Mouse (Mus musculus) layer of hippocampus, adult 18-20 months (tissue): ENCODE results near the gene Il3. TPM values are rescaled to one million over a fixed set of nuclear protein-coding genes. Genes with fewer than 3 reads are reported as not detected.

ENCODE experiments used
- DNase-seq, 2 experiments: peaks; one replicate each; pipeline ENCODE4 v3.0.0; 2022; ENCODE audit warnings: low spot score in 2 of 2
- total RNA-seq, 2 experiments: library from RNA; stranded (reverse); gene quantifications; 2 replicates each; pipeline ENCODE4 v1.2.3; 2021

Gene Il3
- total RNA-seq, 2 experiments from 2014 or later = not detected

DNA sequence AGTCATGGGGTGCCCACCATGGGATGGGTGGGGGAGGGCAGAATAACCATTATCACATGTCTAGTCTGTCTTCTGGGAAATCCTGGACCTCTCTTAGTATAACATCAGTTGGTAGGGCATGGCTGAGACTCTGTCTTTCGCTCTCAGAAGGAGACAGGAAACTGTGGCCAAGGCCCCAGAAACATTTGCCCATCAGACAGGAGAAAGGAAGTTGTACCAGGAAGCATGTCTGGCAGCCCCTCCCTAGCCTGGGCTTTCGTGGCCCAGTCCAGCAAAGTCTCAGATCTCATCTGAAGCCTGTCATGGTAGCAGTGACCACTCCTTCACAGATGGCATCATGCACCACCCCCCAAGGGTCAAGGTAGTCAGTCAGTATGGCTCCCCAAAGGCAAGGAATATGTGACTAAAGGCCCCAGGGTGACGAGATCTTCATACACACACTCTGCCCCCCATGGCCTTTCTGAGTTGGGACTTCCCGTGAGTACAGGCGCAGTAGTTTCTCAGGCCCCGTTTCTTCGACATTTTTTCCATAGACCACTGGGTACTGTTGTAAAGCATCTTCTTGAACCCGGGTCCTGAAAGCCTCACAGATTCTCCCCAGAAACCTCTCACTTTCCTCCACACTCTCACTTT, 20.9 kb upstream of the Il3 start:
- DNase-seq = no peak

DNA sequence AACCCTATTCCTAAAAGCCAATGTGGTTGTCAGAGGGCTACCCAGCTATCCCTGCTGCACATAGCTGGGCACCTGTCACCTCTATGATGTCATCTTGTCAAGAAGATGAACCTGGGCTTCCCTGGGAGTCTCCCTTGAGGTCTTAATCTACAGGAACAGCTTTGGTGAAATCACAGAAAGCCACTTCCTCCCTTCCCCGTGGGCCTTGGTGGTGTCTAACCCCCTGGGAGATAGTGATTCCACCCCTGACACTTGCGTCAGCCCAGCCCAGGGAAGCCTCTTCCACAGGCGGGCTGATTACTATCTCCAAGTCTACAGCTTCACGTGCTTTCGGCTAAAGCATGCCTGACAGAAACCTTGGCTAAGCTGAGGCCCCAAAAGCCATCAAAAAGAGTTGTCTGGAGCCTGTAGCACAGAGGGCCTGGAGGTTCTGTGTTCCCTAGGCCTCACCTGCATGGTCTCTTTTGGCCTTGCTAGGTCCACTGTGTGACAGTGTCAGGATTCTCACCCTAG, 4.4 kb upstream of the Il3 start:
- DNase-seq = no peak

DNA sequence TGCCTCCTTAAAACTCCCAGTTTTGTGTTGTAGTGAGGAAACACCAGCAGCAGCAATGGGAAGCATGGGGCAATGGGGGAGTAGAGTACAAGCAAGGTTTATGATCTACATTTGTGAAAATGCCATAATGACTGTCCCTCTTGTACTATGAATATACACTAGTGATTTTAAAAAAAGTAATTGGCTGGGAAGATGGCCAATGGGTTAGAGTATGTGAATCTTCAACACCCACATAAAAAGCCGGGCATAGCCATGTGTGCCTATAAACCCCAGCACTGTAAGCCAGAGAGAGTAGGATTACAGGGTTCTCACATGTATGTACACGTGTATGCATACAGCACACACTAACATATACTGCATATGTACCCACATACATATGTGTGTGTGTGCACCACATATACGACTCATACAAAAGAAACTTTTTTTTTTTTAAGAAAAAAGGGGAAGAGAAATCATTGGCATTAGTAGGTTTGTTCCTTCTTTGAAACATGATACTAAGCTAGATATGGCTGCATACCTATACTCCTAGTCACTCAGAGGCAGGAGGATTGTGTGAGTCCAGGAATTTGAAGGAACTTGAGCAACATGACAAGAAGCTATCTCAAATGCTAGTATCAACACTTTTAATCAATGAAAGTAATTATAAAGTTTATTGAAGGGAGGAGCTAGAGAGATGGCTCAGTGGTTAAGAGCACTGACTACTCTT, 2.3 kb upstream of the Il3 start:
- no peak for DNase-seq

DNA sequence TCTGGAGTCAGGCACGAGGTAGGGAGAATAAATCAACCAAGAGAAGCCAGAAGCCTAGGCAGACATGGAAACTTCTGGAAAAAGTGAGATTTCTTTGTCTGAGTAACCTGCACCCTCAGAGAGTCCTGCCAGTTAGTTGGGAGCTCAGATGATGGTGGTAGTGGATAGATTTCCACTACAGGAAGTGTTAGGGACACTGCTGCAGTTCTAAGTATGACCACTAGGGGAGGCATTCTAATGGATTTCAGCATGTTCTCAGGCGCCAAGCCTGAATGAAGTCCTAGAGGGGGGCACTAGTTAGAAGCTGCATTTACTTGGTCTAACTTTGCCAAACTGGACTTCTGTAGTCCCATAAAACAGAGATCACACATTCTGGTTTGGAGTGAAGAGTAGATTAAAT, 2.5 kb downstream of the Il3 start:
- DNase-seq = peak; percentile 16 to 77

DNA sequence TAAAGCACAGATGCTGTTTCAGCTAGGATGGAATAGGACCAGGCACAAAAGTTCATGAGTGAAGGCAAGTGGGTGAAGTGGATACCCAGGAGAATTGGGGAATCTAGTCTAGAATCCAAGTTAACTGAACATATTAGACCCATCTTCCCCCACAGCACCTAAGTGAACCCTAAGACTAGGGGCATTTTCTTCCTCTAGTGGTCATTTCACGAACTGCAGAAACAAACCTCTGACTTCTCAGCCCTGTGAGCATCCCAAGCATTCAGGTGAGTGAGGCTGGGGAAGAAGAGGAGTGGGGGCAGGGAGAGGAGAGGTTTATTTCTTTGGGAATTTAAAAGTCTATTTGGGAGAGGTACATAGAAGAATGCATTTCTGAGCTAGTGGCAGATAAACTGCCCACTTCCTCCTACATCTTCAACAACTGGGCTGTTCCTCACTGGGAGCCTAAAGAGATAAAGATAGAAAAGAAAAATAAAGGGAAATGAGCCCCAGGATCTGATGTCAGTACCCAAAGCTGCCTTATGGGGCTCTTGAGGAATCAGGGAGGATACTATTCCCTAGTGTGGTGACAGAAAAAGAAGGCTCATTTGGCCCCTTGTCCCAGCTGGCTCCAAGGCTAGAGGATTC, 3.6 kb downstream of the Il3 start:
- no peak for DNase-seq

DNA sequence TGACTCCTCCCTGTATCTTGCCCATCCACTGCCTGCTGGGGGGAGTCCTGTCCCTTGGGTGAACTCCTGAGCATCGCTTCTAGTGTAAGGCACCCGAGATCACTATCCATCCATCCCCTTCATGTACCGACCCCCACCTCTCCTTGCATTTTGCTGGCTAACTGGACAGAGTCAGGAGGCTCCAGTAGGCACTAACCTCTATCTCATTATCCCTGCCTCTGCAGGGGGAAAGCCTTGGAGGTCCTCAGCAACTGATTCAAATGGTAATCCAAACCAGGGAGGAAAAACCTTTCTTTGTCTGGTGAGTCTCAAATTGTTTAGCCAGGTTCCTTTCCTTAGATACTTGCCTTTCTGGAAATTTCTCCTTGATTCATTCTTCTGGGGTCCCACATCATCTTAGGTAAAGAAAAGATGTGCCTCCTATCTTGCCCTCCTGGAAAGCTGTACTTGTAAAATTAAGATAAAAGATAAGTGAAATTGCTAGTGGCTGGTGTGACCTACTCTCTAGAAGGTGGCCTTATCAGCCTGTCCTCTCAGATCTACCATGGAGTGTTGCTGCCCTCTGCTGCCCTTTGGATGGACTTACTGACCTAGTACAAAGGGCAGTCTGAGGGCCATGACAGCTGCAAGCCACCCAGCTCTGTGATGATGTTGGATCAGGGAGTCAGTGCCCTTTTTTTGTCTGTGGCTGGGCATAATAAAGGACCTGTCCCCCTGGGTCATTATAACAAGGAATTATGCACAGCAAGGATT, 10.3 kb downstream of the Il3 start:
- peak; percentile 28 to 75 for DNase-seq

DNA sequence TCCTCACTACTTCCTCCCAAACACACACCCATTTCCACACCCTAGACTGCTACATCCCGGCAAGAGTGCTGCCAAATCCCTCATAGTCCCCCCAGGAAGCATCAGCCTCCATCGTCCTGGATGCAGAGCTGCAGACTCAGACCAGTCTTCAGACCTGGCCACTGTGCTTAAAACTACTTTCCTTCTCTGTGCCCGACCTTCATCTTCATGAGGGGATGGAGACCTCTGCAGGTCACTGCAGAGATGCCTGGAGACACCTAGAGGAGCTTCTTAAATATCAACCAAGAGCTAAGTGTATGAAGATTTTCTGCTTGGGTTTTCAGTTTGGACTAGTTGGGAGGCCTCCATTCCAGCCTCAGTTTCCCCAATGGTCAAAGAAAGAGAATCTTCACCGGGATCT, 13.0 kb downstream of the Il3 start:
- DNase-seq = no peak

DNA sequence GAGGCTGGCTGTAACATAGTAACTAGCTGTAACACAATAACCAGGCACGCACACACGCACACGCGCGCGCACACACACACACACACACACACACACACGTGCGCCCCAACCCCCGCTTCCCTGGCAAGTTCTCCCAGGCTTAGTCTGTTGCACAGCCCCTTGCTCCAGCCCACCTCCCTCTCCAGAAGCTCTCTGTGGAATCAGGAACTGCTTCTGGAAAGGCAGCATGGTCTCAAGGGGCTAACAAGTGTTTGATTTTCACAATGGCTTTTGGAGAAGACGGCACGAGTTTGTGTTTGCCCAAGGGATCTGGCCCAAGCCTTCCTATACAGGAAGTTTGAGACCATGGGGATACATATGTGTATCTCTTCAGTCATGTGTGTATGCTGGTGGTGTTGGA, 16.5 kb downstream of the Il3 start:
- no peak for DNase-seq

DNA sequence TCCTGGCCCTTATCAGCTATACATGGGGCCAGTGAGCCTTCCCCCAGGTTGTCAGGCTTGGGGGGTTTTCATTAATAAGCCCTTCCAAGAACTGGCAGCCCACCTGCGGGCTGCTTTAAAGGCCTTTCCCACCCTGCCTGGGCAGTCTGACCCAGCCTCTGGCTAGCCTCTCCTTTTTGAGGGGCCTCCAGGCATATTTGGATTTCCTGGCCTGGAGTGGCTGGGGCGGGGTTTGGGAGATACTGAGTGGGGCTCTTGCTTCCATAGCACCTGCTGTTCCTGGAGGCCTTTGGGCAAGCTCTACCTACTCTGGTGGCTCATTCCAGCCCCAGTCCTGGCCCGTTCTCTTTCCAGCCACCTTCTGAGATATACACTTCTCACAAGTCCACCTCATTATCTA, 17.3 kb downstream of the Il3 start:
- no peak for DNase-seq

DNA sequence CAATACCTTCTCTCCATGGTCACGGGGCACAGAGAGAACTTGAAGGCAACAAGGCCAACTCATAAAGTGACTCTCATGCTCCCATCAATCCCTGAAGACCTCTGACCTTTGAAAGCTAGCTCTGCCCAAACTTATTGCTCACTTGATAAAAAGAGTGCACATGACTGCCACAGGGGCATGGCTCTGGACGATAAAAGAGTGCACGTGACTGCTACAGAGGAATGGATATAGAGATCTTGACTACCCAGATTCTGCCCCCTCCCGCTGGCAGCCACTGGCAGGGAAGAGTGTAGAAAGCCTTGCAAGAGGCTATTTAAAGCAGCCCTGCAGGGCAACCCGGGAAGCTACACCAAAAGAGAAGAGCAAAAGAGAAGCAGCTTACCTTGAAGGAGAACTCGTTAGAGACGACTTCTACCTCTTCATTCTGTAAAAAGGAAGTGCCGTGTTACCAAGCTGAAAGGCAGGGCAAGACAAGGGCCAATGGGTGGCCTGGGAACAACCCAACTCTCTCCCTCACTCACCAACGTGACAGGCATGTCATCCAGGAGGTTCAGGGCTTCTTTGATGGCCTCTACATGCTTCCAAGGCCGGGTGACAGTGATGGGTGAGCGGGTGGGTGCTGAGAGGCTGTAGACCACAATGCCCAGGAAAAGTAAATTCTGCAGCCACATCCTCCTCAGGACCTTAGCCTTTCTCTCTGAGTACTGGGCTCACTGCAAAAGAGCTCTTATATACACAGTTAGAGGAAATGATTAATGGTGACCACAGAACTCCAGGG, 17.9 kb downstream of the Il3 start, which contains the start of gene Csf2:
Gene Csf2, minus strand, starts transcription at position 728 of the 778 bp plus-strand sequence.
- no peak for DNase-seq

DNA sequence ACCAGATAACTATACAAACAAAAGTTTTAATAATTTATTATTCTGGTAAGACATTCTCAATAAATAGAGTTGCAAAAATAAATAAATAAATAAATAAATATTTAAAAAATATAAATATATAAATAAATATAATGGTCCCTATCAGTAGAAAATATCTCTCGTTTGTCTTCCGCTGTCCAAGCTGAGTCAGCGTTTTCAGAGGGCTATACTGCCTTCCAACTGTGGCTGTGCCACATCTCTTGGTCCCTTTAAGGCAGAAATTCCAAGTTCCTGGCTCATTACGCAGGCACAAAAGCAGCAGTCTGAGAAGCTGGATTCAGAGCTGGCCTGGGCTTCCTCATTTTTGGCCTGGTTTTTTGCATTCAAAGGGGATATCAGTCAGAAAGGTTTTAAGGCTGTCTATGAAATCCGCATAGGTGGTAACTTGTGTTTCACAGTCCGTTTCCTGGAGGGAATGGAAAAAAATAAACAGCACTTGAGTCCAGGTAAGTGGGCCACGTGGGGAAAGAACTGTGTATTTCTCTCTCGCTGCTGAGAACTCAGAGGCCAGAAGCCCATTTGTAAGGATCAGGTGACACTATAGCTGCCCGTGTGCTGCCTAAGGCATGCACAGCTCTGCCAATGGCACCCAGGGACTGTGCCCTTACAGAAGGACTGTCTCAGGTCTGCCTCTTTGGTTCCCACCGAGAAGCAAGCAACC, 19.7 kb downstream of the Il3 start:
- no peak for DNase-seq

DNA sequence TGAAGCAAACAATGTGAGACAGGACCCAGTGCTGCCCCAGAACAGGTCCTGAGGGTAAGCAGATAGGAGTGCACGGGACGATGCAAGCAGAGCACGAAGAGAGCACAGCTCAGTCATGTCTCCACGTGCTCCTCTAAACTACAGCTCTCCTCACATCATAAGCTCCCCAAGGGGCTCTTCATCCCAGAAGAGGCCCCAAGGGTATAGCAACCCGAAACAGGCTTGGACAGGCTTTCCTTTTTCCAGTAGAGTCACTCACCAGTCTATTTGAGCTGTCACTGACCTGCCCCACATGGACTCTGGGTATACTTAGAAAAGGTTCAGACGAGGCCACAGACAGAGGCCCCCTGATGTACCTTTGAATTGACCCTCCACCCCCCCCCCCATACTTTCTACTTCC, 22.6 kb downstream of the Il3 start:
- DNase-seq = no peak

DNA sequence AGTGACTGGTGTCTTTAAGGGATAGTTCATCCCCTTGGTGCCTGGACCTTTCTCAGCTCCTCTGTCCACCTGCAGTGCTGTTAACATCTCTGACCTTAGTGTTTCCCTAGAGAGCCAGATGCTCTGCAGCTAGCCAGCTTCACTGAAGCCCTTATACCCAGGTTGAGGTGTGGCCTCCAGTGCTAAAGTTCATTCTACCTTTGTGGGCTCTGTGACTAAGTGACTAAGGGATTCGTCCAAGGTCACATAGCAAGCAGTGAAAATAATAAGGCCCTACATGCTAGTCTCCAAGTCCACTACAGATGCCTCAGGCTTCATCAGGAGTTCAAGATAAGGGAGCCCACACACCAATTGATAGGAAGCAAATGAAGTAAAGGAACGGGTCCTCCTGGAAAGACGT, 24.6 kb downstream of the Il3 start:
- DNase-seq = no peak

DNA sequence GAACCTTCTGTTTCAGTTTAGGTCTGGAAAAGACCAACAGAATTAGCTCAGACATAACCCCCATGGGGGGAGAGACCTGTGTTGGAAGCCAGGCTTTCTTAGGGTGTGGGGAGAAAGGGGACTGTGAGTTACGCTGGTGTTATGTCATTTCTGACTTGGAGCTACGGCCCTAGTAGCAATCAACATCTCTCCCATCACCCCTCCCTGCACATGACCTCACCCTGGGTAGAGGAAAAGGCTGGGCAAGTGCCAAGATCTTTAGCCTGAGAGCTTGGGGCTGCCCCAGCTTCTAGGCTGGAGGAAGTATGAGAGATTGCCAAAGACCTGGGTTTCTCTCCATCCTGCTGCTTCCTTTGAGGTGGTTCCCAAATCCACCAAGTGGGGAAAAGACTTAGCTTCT, 30.1 kb downstream of the Il3 start:
- DNase-seq = no peak

DNA sequence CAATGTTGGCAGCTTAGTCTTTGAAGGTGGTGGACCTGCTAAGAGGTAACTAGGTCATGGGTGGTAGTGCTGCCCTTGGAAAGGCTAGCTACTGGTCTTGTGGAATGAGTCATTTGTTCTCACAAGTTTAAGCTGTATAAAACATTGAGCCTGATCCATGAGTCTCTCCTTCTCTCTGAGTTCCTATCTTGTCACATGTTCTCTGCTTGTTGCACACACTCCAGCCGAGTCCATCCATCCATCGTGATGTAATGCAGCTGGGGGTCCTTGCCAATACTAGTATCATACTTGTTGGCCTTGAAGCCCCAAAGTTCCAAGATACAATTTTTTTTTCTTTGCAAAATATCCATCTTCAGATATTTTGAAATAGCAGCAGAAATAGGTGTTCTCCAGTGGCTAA, 39.6 kb downstream of the Il3 start:
- DNase-seq = no peak

DNA sequence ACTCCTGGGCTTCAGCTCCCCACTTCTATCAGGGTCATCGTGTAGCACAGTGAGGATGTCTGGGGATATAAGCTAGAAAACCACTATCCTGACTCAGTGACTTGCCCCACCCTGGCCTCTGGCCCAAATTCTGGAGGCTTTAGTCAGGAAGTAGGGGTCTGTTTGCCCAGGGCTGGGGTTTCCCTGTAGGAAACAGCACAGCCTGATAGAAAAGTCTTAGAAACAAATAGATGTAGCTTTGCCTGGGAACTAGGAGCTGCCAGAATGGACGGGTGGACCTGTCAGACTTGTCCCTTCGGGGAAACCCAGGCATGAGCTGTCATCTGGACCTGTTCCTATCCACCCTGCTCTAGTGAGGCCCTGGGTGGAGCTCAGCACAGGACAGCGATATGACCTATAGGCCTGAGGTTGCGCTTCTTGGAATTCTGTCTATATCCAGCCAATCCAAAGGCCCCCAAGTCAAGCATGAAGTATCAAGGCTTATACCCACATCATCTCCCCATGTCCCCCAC, 42.5 kb downstream of the Il3 start:
- no peak for DNase-seq

DNA sequence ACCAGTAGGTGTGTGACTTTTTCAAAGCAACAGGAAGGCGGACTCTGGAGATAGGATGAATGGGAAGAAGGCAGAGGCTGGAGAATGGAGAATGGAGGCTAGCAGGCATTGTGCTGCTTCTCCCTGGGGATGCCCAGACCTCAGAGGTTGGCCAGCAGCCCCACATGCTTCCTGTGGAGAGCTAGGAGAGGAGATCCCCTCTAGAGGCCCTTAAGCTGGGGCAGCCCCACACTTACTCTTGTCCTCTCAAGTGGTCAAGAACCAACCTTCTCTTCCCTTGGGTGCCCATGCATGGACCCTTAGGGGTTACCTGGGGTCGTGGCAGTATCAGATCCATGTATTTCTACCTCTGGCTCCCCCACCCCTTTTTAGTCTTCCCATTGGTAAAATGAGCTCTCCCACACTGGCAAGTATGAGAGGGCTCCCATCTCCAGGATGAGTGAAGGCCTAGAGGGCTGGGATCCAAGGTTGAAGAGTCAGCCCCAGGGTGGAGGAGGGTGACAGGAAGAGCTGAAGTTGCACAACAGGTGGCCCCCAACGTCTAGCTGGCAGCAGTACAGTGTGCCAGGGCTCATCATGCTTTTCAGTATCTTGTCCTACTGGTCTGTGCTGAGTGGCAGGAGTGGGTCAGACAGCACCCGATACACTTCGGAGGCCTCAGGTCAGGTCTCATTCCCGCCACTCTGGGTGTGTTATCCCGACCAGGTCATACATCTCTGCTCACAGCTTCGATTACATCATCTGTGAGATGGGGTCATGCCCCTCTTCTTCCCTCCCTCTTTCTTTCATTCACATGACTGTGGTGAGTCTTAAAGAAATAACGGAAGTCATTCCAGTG, 43.2 kb downstream of the Il3 start:
- no peak for DNase-seq

DNA sequence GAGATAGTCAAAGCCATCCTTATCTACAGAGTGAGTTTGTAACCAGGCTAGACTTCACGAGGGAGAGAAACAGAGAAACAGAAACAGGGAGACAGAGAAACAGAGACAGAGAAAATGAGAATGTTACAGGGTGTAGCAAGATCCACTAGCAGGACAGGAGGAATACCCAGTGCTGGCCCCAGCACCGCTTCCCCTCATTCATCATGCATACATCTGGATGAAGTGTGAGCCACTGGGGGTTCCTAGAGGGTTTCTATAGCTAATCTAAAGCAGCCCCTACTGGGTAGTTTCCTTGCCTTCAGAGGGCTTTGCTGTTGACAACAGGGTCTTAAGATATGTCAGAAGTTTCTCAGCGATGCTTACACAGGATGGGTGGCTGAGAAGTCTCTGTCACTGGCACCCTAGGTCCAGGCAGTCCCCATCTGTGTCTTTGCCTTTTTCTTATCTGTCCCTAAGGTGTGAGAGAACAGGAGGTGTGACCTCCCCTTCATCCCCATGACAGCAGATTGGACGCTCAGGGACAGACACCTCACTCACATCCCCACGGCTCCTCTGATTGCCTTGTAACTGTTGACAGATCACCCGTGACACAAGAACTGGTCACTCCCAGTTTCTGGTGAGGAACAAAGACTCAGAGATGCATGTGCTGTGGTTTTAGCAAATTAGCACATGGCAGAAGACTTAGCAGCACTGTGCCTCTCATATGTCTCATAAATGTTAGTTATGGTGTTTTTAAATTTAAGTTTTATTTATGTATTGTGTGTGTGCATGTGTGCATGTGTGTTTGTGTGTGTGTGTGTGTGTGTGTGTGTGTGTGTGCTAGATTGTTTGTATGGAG, 47.0 kb downstream of the Il3 start:
- DNase-seq = no peak
